Comparison of ENCODE assay signal across 27 mouse cellular contexts in the genomic region with DNA sequence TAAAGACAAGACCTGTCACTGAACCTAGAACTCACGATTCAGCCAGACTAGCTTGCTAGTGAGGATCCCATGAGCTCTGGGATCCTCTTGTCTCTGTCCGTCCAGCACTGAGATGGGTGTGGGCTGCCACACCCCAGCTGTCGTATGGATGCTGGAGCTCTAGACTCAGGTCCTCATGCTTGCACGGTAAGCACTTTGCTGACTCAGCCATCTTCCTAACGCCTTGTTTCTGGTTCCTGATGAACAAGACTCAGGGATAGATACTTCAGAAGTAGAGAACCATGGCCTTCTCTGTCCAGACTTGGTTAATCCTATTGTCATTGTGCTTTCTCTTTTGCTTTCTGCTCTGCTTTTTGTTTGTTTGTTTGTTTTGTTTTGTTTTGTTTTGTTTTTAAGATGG. TPM values are rescaled to one million over a fixed set of nuclear protein-coding genes. Genes with fewer than 3 reads are reported as not detected.
DNase-seq lines count a peak whose midpoint lies in the region; ATAC-seq and TF ChIP-seq lines count a peak whose summit lies in the region.
"Had no signal": no experiment of that assay in that cellular context is flagged by ENCODE, and none has a peak within 500 bp of the region (broad histone marks: within the 10 kb centered on the region; RNA-seq: fewer than 3 reads in every experiment).

No protein-coding gene starts in this region.

- intact Hi-C loops in heart, postnatal 25 days (cut with DNase I): no loop called here

- H3K4me1 ChIP-seq in ES-E14 (ENCODE audit: control insufficient read depth in 2 of 2, insufficient read depth in 2 of 2, low read length in 2 of 2, poor library complexity in 1 of 2): no peaks in the 10 kb centered on the region
- H3K4me1 ChIP-seq in forebrain, embryonic 16.5 days (replicated peaks; ENCODE audit: control insufficient read depth, insufficient read depth, low read length): no peaks in the 10 kb centered on the region
- H3K4me1 ChIP-seq: forebrain, embryonic 12.5 days had no signal

- ATAC-seq in forebrain, embryonic 16.5 days: no peak
- ATAC-seq: CD4-positive, CD25-positive, alpha-beta regulatory T cell, adult 4 months; forebrain, embryonic 14.5 days; forebrain, postnatal 0 days; Patski had no signal

- 89% methylated on average over 5 of the region's 5 CpGs for WGBS in forebrain, embryonic 16.5 days

- no peak overlapping the region for H3K27ac ChIP-seq in ES-E14 (ENCODE audit: insufficient read depth, low read depth, low read length, poor library complexity, severe bottlenecking)
- H3K27ac ChIP-seq in forebrain, embryonic 16.5 days (ENCODE audit: low read length): no peak overlapping the region
- H3K27ac ChIP-seq: embryonic facial prominence, embryonic 13.5 days; embryonic facial prominence, embryonic 15.5 days; forebrain, embryonic 10.5 days; forebrain, embryonic 12.5 days had no signal

- DNase-seq in heart, adult 11 months: peak; percentile 65
- DNase-seq in heart, postnatal 25 days (ENCODE audit: low spot score): no peak
- DNase-seq in ES-E14 (ENCODE audit: low read depth, low spot score) (no peak), ZHBTc4 (ENCODE audit: low read depth, low spot score) (peak; percentile 10)
- DNase-seq in left cerebral cortex, adult 18-20 months (ENCODE audit: low spot score in 2 of 2): no peak
- DNase-seq in kidney, postnatal 36 days: no peak
- DNase-seq: adrenal gland, adult 2 months; adrenal gland, postnatal 10 days; adrenal gland, postnatal 25 days; cerebellum, adult 11 months; cerebellum, adult 18-20 months; cerebellum, adult 8-10 months; cerebellum, adult 9-11 months; cerebellum, postnatal 14 days; cerebellum, postnatal 36 days; embryo, embryonic 11 days; forebrain, postnatal 0 days had no signal

- in situ Hi-C loops in ES-E14 (cut with MboI; ENCODE audit: low sequenced_read_pairs in 2 of 2, unreplicated experiment in 2 of 2): no loop called here

- no peaks in the 10 kb centered on the region for H3K27me3 ChIP-seq in forebrain, embryonic 16.5 days (replicated peaks; ENCODE audit: control insufficient read depth, insufficient read depth, low read length)
- H3K27me3 ChIP-seq: embryonic facial prominence, embryonic 13.5 days; embryonic facial prominence, embryonic 15.5 days; forebrain, embryonic 12.5 days; Patski had no signal

- H3K4me2 ChIP-seq in forebrain, embryonic 16.5 days (ENCODE audit: low read length): no peak overlapping the region
- H3K4me2 ChIP-seq: embryonic facial prominence, embryonic 13.5 days; embryonic facial prominence, embryonic 15.5 days; forebrain, embryonic 12.5 days had no signal

- H3K9me3 ChIP-seq in ES-E14 (ENCODE audit: control insufficient read depth, insufficient read depth, low read depth, low read length): no peaks in the 10 kb centered on the region
- H3K9me3 ChIP-seq in forebrain, embryonic 16.5 days (ENCODE audit: control insufficient read depth, low read length): no peaks in the 10 kb centered on the region
- H3K9me3 ChIP-seq: embryonic facial prominence, embryonic 15.5 days; forebrain, embryonic 10.5 days; forebrain, embryonic 12.5 days had no signal

- no peak overlapping the region for H3K4me3 ChIP-seq in ES-E14 (ENCODE audit: insufficient read depth in 1 of 2, low read depth in 1 of 2, low read length in 2 of 2, poor library complexity in 1 of 2, severe bottlenecking in 1 of 2)
- H3K4me3 ChIP-seq in forebrain, embryonic 16.5 days (replicated peaks; ENCODE audit: low read length): no peak overlapping the region
- H3K4me3 ChIP-seq: embryonic facial prominence, embryonic 13.5 days; embryonic facial prominence, embryonic 15.5 days; erythroblast, embryonic 14.5 days; forebrain, embryonic 10.5 days; forebrain, embryonic 12.5 days had no signal

- H3K36me3 ChIP-seq in ES-E14 (ENCODE audit: control insufficient read depth, insufficient read depth, low read length, poor library complexity, severe bottlenecking): no peaks in the 10 kb centered on the region
- no peaks in the 10 kb centered on the region for H3K36me3 ChIP-seq in forebrain, embryonic 16.5 days (ENCODE audit: control insufficient read depth, insufficient read depth)
- H3K36me3 ChIP-seq: embryonic facial prominence, embryonic 13.5 days; embryonic facial prominence, embryonic 15.5 days; forebrain, embryonic 10.5 days; forebrain, embryonic 12.5 days had no signal

- no peak overlapping the region for H3K9ac ChIP-seq in ES-E14 (ENCODE audit: insufficient read depth, low read depth, low read length, poor library complexity, severe bottlenecking)
- H3K9ac ChIP-seq in forebrain, embryonic 16.5 days (replicated peaks; ENCODE audit: low read depth, low read length): no peak overlapping the region
- H3K9ac ChIP-seq: embryonic facial prominence, embryonic 13.5 days; embryonic facial prominence, embryonic 15.5 days; forebrain, embryonic 12.5 days; forebrain, postnatal 0 days had no signal

TF ChIP-seq in ES-E14, 5 proteins besides CTCF, POLR2A, EP300 and RAD21:
- TF ChIP-seq MAFK (IDR thresholded peaks at IDR 0.05; ENCODE audit: insufficient read depth, low read depth, low read length) (peak; percentile 87), CHD2 (IDR thresholded peaks at IDR 0.05; ENCODE audit: low read depth, low read length) (no peak), ZC3H11A (IDR thresholded peaks at IDR 0.05; ENCODE audit: borderline replicate concordance, low read depth, low read length) (no peak), ZNF384 (IDR thresholded peaks at IDR 0.05; ENCODE audit: low read depth, low read length) (no peak)

RNA-seq across cellular contexts. Expression of a gene that starts 29.2 kb away (rescaled TPM):
- total RNA-seq in heart, postnatal 25 days (2021): not detected
- total RNA-seq in ES-E14 (2012; rRNA removed): 0.32 and 0.58 TPM in 2 replicates
- 0.36 and 0.56 TPM in 2 replicates for polyA plus RNA-seq in forebrain, embryonic 16.5 days (2015; fragmentation: Nextera tagmentation; extraction: Ambion mirVana)
- total RNA-seq in left cerebral cortex, adult 18-20 months (2021): under 1 TPM; 0.42 to 0.44 TPM
- total RNA-seq: adrenal gland, adult 2 months; adrenal gland, postnatal 10 days; common myeloid progenitor, adult 5-6 weeks had no signal
- polyA plus RNA-seq: adrenal gland, adult 2 months; CD4-positive, CD25-positive, alpha-beta regulatory T cell, adult 4 months; erythroblast, embryonic 14.5 days had no signal

RNA-seq across cellular contexts. Expression of a gene that starts 48.8 kb away (rescaled TPM):
- total RNA-seq in heart, postnatal 25 days (2021): 10 to 100 TPM in 1 of 2 experiments, 1 to 10 TPM in 1; 7.8 to 11.6 TPM
- total RNA-seq in ES-E14 (2012; rRNA removed): 18.4 and 23.2 TPM in 2 replicates
- polyA plus RNA-seq in forebrain, embryonic 16.5 days (2015; fragmentation: Nextera tagmentation; extraction: Ambion mirVana): 23.0 and 23.1 TPM in 2 replicates
- total RNA-seq in left cerebral cortex, adult 18-20 months (2021): 10 to 100 TPM; 35.5 to 36.1 TPM

Comparison
In these comparisons a context has a peak if more than half of its experiments do, and no peak if none do; other contexts are left out.
1. DNase-seq: peak in heart, adult 11 months (single experiment) and ZHBTc4 (single experiment); none in heart, postnatal 25 days (single experiment), ES-E14 (single experiment), left cerebral cortex, adult 18-20 months (0 of 2) and kidney, postnatal 36 days (0 of 2).